Mouse (Mus musculus) erythroid progenitor cell, adult 5-6 weeks (primary cell): ENCODE measurements around the gene Olfr54. TPM values are rescaled to one million over a fixed set of nuclear protein-coding genes. Genes with fewer than 3 reads are reported as not detected.

Experiments used
- ATAC-seq: replicated peaks from 2 replicates; pipeline ENCODE4 v1.8.0; 2016; ENCODE audit warnings: moderate number of reproducible peaks, mild to moderate bottlenecking, moderate TSS enrichment, inconsistent platforms; ENCODE audit not compliant: poor library complexity, low FRiP score, severe bottlenecking
- total RNA-seq, 2 experiments: library from RNA; stranded (forward) in 1 of 2; stranded (reverse) in 1 of 2; fragments of 150-400 nt in 1 of 2; fragments of 186-747, 209-891 nt in 1 of 2; gene quantifications; 2 replicates each; pipeline versions ENCODE4 v1.2.3 to v1.2.4; 2015 to 2017; ENCODE audit warnings: low replicate concordance in 2 of 2

The Olfr54 gene
- total RNA-seq, 2 experiments from 2014 or later, result not detected

DNA sequence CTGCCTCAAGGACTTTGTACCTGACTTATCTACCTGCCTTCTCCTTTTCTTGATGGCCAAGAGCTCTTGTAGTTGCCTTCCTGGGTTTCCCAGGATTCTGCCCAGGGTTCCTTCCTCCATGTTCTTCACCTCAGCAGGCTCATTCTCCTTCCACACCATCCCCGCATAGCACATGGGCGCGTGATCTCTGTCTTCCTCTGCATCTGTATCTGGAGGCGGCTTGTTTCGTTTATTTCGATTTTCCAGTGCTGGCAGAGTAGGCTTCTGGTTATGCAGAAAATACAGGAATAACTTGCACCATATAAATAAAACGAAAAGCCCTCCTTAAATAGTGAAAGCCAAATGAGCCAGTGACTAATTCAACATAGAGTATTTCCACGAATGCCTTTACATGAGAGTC, 49.8 kb downstream of the Olfr54 start:
- no peak for ATAC-seq

Other genes starting within 250 kb of the Olfr54 start
- gene Zfp354c, start 186.5 kb upstream of the Olfr54 start, total RNA-seq (2015; ENCODE audit: low replicate concordance), result 0.36 TPM in 1 of 2 replicates, not detected in the other
- gene Zfp354c, start 186.5 kb upstream of the Olfr54 start, total RNA-seq (2017; ENCODE audit: low replicate concordance), result 1.4 TPM in 1 of 2 replicates, not detected in the other
- not detected in 2 replicates for gene Zfp879, start 172.7 kb upstream of the Olfr54 start, total RNA-seq (2015; ENCODE audit: low replicate concordance)
- not detected in 2 replicates for gene Zfp879, start 172.7 kb upstream of the Olfr54 start, total RNA-seq (2017; ENCODE audit: low replicate concordance)
- gene Grm6, start 163.6 kb upstream of the Olfr54 start, total RNA-seq (2015; ENCODE audit: low replicate concordance), result not detected in 2 replicates
- not detected in 2 replicates for gene Grm6, start 163.6 kb upstream of the Olfr54 start, total RNA-seq (2017; ENCODE audit: low replicate concordance)
- not detected in 2 replicates for gene Zfp454, start 126.6 kb upstream of the Olfr54 start, total RNA-seq (2015; ENCODE audit: low replicate concordance)
- not detected in 2 replicates for gene Zfp454, start 126.6 kb upstream of the Olfr54 start, total RNA-seq (2017; ENCODE audit: low replicate concordance)
- gene Zfp2, start 98.1 kb upstream of the Olfr54 start, total RNA-seq (2015; ENCODE audit: low replicate concordance), result not detected in 2 replicates
- not detected in 2 replicates for gene Zfp2, start 98.1 kb upstream of the Olfr54 start, total RNA-seq (2017; ENCODE audit: low replicate concordance)
- not detected in 2 replicates for gene Zfp354b, start 82.6 kb upstream of the Olfr54 start, total RNA-seq (2015; ENCODE audit: low replicate concordance)
- not detected in 2 replicates for gene Zfp354b, start 82.6 kb upstream of the Olfr54 start, total RNA-seq (2017; ENCODE audit: low replicate concordance)
- gene 4933414I15Rik, start 70.5 kb upstream of the Olfr54 start, total RNA-seq (2015; ENCODE audit: low replicate concordance), result not detected in 2 replicates
- gene 4933414I15Rik, start 70.5 kb upstream of the Olfr54 start, total RNA-seq (2017; ENCODE audit: low replicate concordance), result not detected in 2 replicates
- not detected in 2 replicates for gene Prop1, start 60.5 kb upstream of the Olfr54 start, total RNA-seq (2015; ENCODE audit: low replicate concordance)
- gene Prop1, start 60.5 kb upstream of the Olfr54 start, total RNA-seq (2017; ENCODE audit: low replicate concordance), result not detected in 2 replicates
- gene Olfr1378, start 47.7 kb upstream of the Olfr54 start, total RNA-seq (2015; ENCODE audit: low replicate concordance), result not detected in 2 replicates
- not detected in 2 replicates for gene Olfr1378, start 47.7 kb upstream of the Olfr54 start, total RNA-seq (2017; ENCODE audit: low replicate concordance)
- gene Olfr1377, start 32.3 kb upstream of the Olfr54 start, total RNA-seq (2015; ENCODE audit: low replicate concordance), result not detected in 2 replicates
- gene Olfr1377, start 32.3 kb upstream of the Olfr54 start, total RNA-seq (2017; ENCODE audit: low replicate concordance), result not detected in 2 replicates
- not detected in 2 replicates for gene Olfr51, start 10.6 kb upstream of the Olfr54 start, total RNA-seq (2015; ENCODE audit: low replicate concordance)
- gene Olfr51, start 10.6 kb upstream of the Olfr54 start, total RNA-seq (2017; ENCODE audit: low replicate concordance), result not detected in 2 replicates
- not detected in 2 replicates for gene Olfr1375, start 33.9 kb downstream of the Olfr54 start, total RNA-seq (2015; ENCODE audit: low replicate concordance)
- not detected in 2 replicates for gene Olfr1375, start 33.9 kb downstream of the Olfr54 start, total RNA-seq (2017; ENCODE audit: low replicate concordance)
- not detected in 2 replicates for gene Zfp354a, start 45.0 kb downstream of the Olfr54 start, total RNA-seq (2015; ENCODE audit: low replicate concordance)
- not detected in 2 replicates for gene Zfp354a, start 45.0 kb downstream of the Olfr54 start, total RNA-seq (2017; ENCODE audit: low replicate concordance)
- gene Gm12569, start 206.2 kb downstream of the Olfr54 start, total RNA-seq (2015; ENCODE audit: low replicate concordance), result not detected in 2 replicates
- not detected in 2 replicates for gene Gm12569, start 206.2 kb downstream of the Olfr54 start, total RNA-seq (2017; ENCODE audit: low replicate concordance)
- 246 and 290 TPM in 2 replicates for gene Clk4, start 247.5 kb downstream of the Olfr54 start, total RNA-seq (2015; ENCODE audit: low replicate concordance)
- 197 and 213 TPM in 2 replicates for gene Clk4, start 247.5 kb downstream of the Olfr54 start, total RNA-seq (2017; ENCODE audit: low replicate concordance)
- not detected in 2 replicates for gene BC049762, start 248.8 kb downstream of the Olfr54 start, total RNA-seq (2015; ENCODE audit: low replicate concordance)
- gene BC049762, start 248.8 kb downstream of the Olfr54 start, total RNA-seq (2017; ENCODE audit: low replicate concordance), result not detected in 2 replicates